14 mouse cellular contexts compared by ENCODE assay signal in the genomic region with DNA sequence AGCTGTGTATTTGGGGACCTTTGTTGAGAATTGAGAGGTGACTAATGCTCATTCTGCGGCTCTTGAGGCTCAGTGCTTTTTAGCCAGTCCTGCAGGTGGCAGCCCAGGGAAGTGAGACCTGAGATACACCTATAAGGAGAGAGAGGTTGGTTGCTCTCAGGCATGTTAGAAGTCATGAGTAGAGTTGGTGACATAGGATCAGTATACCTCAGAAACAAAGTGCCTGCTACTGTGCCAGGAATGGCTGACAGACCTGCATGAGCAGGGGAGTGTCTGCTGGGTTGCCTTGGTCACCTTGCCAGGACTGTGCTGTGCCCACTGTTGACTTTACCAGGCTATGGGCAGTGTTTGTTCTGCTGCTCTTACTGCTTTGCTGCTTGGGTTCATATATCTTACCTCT.
A peak's percentile ranks its signal among the peaks of the same experiment; 100 is the strongest.
DNase-seq lines count a peak whose midpoint lies in the region; ATAC-seq lines count a peak whose summit lies in the region.
"Had no signal": no experiment of that assay in that cellular context is flagged by ENCODE, and none has a peak within 500 bp of the region (broad histone marks: within the 10 kb centered on the region; RNA-seq: fewer than 3 reads in every experiment).

No protein-coding gene starts in this region.

- H3K9ac ChIP-seq in kidney, embryonic 16.5 days (replicated peaks; ENCODE audit: low read length), result no peak overlapping the region
- no peak overlapping the region for H3K9ac ChIP-seq in forebrain, embryonic 13.5 days
- H3K9ac ChIP-seq in intestine, embryonic 14.5 days (ENCODE audit: low read length), result no peak overlapping the region
- no peak overlapping the region for H3K9ac ChIP-seq in midbrain, embryonic 14.5 days (replicated peaks; ENCODE audit: low read length)
- H3K9ac ChIP-seq: limb, embryonic 15.5 days had no signal

- peaks cover 8% of the 10 kb centered on the region; the same call in 1 of the 2 replicates for H3K36me3 ChIP-seq in kidney, embryonic 16.5 days (ENCODE audit: insufficient read depth, low read length)
- peaks cover 23% of the 10 kb centered on the region for H3K36me3 ChIP-seq in forebrain, embryonic 13.5 days (ENCODE audit: poor library complexity, severe bottlenecking)
- peaks cover 23% of the 10 kb centered on the region for H3K36me3 ChIP-seq in intestine, embryonic 14.5 days (ENCODE audit: control insufficient read depth, insufficient read depth, low read length)
- no peaks in the 10 kb centered on the region for H3K36me3 ChIP-seq in midbrain, embryonic 14.5 days (ENCODE audit: control insufficient read depth, insufficient read depth, low read length)

- H3K4me3 ChIP-seq in kidney, embryonic 16.5 days (ENCODE audit: low read length), result no peak overlapping the region
- no peak overlapping the region for H3K4me3 ChIP-seq in forebrain, embryonic 13.5 days
- H3K4me3 ChIP-seq in intestine, embryonic 14.5 days (ENCODE audit: low read depth, low read length), result no peak overlapping the region
- no peak overlapping the region for H3K4me3 ChIP-seq in midbrain, embryonic 14.5 days (replicated peaks; ENCODE audit: low read depth, low read length)
- H3K4me3 ChIP-seq: embryonic facial prominence, embryonic 10.5 days; gastrocnemius, adult 2 months; limb, embryonic 15.5 days had no signal

- peaks cover 33% of the 10 kb centered on the region for H3K4me1 ChIP-seq in kidney, embryonic 16.5 days (ENCODE audit: insufficient read depth, low read length)
- H3K4me1 ChIP-seq in forebrain, embryonic 13.5 days, result peaks cover 16% of the 10 kb centered on the region
- H3K4me1 ChIP-seq in intestine, embryonic 14.5 days (replicated peaks; ENCODE audit: control insufficient read depth, insufficient read depth, low read length), result peaks cover 6% of the 10 kb centered on the region; the same call in 1 of the 2 replicates
- H3K4me1 ChIP-seq in midbrain, embryonic 14.5 days (ENCODE audit: control insufficient read depth, insufficient read depth, low read length), result peaks cover 16% of the 10 kb centered on the region

- no peaks in the 10 kb centered on the region for H3K27me3 ChIP-seq in kidney, embryonic 16.5 days (ENCODE audit: insufficient read depth, low read length)
- H3K27me3 ChIP-seq in forebrain, embryonic 13.5 days, result no peaks in the 10 kb centered on the region
- no peaks in the 10 kb centered on the region for H3K27me3 ChIP-seq in intestine, embryonic 14.5 days (replicated peaks; ENCODE audit: control insufficient read depth, insufficient read depth, low read length)
- no peaks in the 10 kb centered on the region for H3K27me3 ChIP-seq in midbrain, embryonic 14.5 days (ENCODE audit: control insufficient read depth, insufficient read depth, low read length)
- H3K27me3 ChIP-seq: CH12.LX; limb, embryonic 15.5 days had no signal

- peak; percentile 29; the same call in 1 of the 2 replicates for ATAC-seq in kidney, embryonic 16.5 days (ENCODE audit: low FRiP score, low TSS enrichment)
- 0 out of 2 replicates have a peak, but pooled peaks have one; percentile 28 for ATAC-seq in forebrain, embryonic 13.5 days
- peak; percentile 55 for ATAC-seq in intestine, embryonic 14.5 days (replicated peaks; ENCODE audit: low FRiP score, low TSS enrichment, low read depth)
- ATAC-seq in midbrain, embryonic 14.5 days (ENCODE audit: low FRiP score, low TSS enrichment), result peak; percentile 28; the same call in 1 of the 2 replicates

- H3K4me2 ChIP-seq in kidney, embryonic 16.5 days (replicated peaks; ENCODE audit: low read depth, low read length), result no peak overlapping the region
- H3K4me2 ChIP-seq in forebrain, embryonic 13.5 days, result no peak overlapping the region
- H3K4me2 ChIP-seq in intestine, embryonic 14.5 days (ENCODE audit: low read length), result no peak overlapping the region
- no peak overlapping the region for H3K4me2 ChIP-seq in midbrain, embryonic 14.5 days (ENCODE audit: low read length)
- H3K4me2 ChIP-seq: limb, embryonic 15.5 days had no signal

- 64% methylated on average over 1 of the region's 1 CpGs for WGBS in kidney, embryonic 16.5 days
- WGBS in forebrain, embryonic 13.5 days, result 89% methylated on average over 1 of the region's 1 CpGs
- 86% methylated on average over 1 of the region's 1 CpGs for WGBS in intestine, embryonic 14.5 days
- WGBS in midbrain, embryonic 14.5 days, result 86% methylated on average over 1 of the region's 1 CpGs

- peak overlapping the region; percentile 73 for H3K27ac ChIP-seq in kidney, embryonic 16.5 days (ENCODE audit: low read length)
- no peak overlapping the region for H3K27ac ChIP-seq in forebrain, embryonic 13.5 days
- H3K27ac ChIP-seq in intestine, embryonic 14.5 days (ENCODE audit: low read depth), result no peak overlapping the region
- H3K27ac ChIP-seq in midbrain, embryonic 14.5 days (replicated peaks; ENCODE audit: low read depth, low read length), result peak overlapping the region; percentile 87
- H3K27ac ChIP-seq: embryonic facial prominence, embryonic 10.5 days; limb, embryonic 15.5 days had no signal

- no peaks in the 10 kb centered on the region for H3K9me3 ChIP-seq in kidney, embryonic 16.5 days (ENCODE audit: low read length)
- H3K9me3 ChIP-seq in forebrain, embryonic 13.5 days (replicated peaks), result no peaks in the 10 kb centered on the region
- no peaks in the 10 kb centered on the region for H3K9me3 ChIP-seq in intestine, embryonic 14.5 days (ENCODE audit: control insufficient read depth, low read length)
- H3K9me3 ChIP-seq in midbrain, embryonic 14.5 days (ENCODE audit: control insufficient read depth, low read length), result no peaks in the 10 kb centered on the region
- H3K9me3 ChIP-seq: embryonic facial prominence, embryonic 10.5 days; limb, embryonic 15.5 days had no signal

- DNase-seq in kidney, adult 8-10 months, result no peak
- DNase-seq in intestine, embryonic 14.5 days (ENCODE audit: low spot score), result no peak
- DNase-seq in midbrain, embryonic 14.5 days, result no peak
- DNase-seq in gastrocnemius, adult 18-20 months (ENCODE audit: low spot score), result no peak
- no peak for DNase-seq in right cerebral cortex, postnatal 36 days (ENCODE audit: low spot score in 2 of 2)
- no peak for DNase-seq in frontal cortex, postnatal 25 days (ENCODE audit: low spot score in 2 of 2)
- DNase-seq: gastrocnemius, adult 2 months; right cerebral cortex, postnatal 25 days; thymus, postnatal 14 days had no signal

Comparison
In these comparisons a context has a peak if more than half of its experiments do, and no peak if none do; other contexts are left out.
1. H3K27ac ChIP-seq: peak in kidney, embryonic 16.5 days (single experiment) and midbrain, embryonic 14.5 days (single experiment); none in forebrain, embryonic 13.5 days (single experiment) and intestine, embryonic 14.5 days (single experiment).
2. Peak in every context shown above with its lines, with median percentiles within 50 percentile points of each other: ATAC-seq.